Mouse (Mus musculus) heart, adult 2 months (tissue): ENCODE measurements around the gene Yap1. TPM values are rescaled to one million over a fixed set of nuclear protein-coding genes. Genes with fewer than 3 reads are reported as not detected.

Experiments used
- DNase-seq, 2 experiments: peaks; one replicate each; pipeline ENCODE4 v3.0.0; 2021
- H3K27ac ChIP-seq: fragments of 200-600 bp; 2 replicates; pipeline ENCODE4 v1.8.1; 2022
- H3K27me3 ChIP-seq: fragments of 200-500 bp; 2 replicates; pipeline ENCODE4 v1.6.1; 2012; ENCODE audit warnings: mild to moderate bottlenecking, low read length, inconsistent platforms, mixed read lengths; ENCODE audit not compliant: control insufficient read depth, insufficient read depth
- H3K36me3 ChIP-seq: fragments of 200-500 bp; 2 replicates; pipeline ENCODE4 v1.6.1; 2012; ENCODE audit warnings: low read length, inconsistent platforms; ENCODE audit not compliant: control insufficient read depth, insufficient read depth
- H3K4me1 ChIP-seq: fragments of 200-500 bp; 2 replicates; pipeline ENCODE4 v1.6.1; 2011; ENCODE audit warnings: low read length; ENCODE audit not compliant: control insufficient read depth, insufficient read depth
- H3K4me3 ChIP-seq: fragments of 200-600 bp; 2 replicates; pipeline ENCODE4 v1.8.1; 2022
- H3K79me2 ChIP-seq: fragments of 200-500 bp; replicated peaks from 2 replicates; pipeline ENCODE4 v1.6.1; 2012; ENCODE audit warnings: mild to moderate bottlenecking, inconsistent platforms, low read length, moderate library complexity, mixed read lengths; ENCODE audit not compliant: control insufficient read depth, insufficient read depth
- H3K9ac ChIP-seq: fragments of 200-500 bp; 2 replicates; pipeline ENCODE4 v1.6.1; 2012; ENCODE audit warnings: low read depth, mild to moderate bottlenecking, control low read depth, inconsistent platforms, low read length, mixed read lengths
- CTCF ChIP-seq: fragments of 200-600 bp; IDR thresholded peaks from 2 replicates; pipeline ENCODE4 v1.8.1; 2022; ENCODE audit warnings: antibody characterized with exemption, mild to moderate bottlenecking, moderate library complexity
- EP300 ChIP-seq: fragments of 200-500 bp; IDR thresholded peaks from 2 replicates; pipeline ENCODE4 v1.6.1; 2011; ENCODE audit warnings: low read depth, low read length, control low read depth; ENCODE audit not compliant: insufficient read depth
- POLR2A ChIP-seq: fragments of 200-500 bp; IDR thresholded peaks from 2 replicates; pipeline ENCODE4 v1.6.1; 2011; ENCODE audit warnings: mild to moderate bottlenecking, low read depth, low read length, control low read depth; ENCODE audit not compliant: insufficient read depth
- WGBS: fragments of 180-500 bp; shearing (Covaris S2); methylation state at CpG from one replicate; pipeline ENCODE4 v1.1.7; 2018; 5-methylcytosine and 5-hydroxymethylcytosine counted together
- intact Hi-C: fragments of 180-260 bp; cut with DNase I; formaldehyde crosslinking; loops from one replicate; pipeline ENCODE4 v1.15.1; 2025
- polyA plus RNA-seq: library from polyadenylated mRNA; depleted of rRNA; stranded (reverse); fragments of >200 nt; gene quantifications from 2 replicates; pipeline ENCODE4 v1.2.3, GENCODE M21; 2012
- total RNA-seq, 2 experiments: library from RNA; stranded (reverse); gene quantifications; 2 replicates each; pipeline ENCODE4 v1.2.3; 2021

Yap1 gene
- total and polyA plus RNA-seq, 3 experiments: 37.9 to 71.9 (median 70.7) TPM

GRCm38 (mm10) chr9:7959301-7959700 is 45.1 kb downstream of the Yap1 start:
- Histone ChIP-seq H3K4me1 (peaks cover 17% of the 10 kb centered on the region), H3K4me3 (no peak overlapping the region), H3K27me3 (no peaks in the 10 kb centered on the region), H3K9ac (no peak overlapping the region), H3K79me2 (peaks cover 9% of the 10 kb centered on the region), H3K36me3 (peaks cover 26% of the 10 kb centered on the region), H3K27ac (no peak overlapping the region)
- intact Hi-C loops: no loop called here
- DNase-seq: no peak
- TF ChIP-seq EP300 (no peak), CTCF (no peak), POLR2A (no peak)
- WGBS: 80% methylated on average over 2 of the region's 2 CpGs

- intact Hi-C loops: no loop called here
- H3K4me1 ChIP-seq: peaks cover 17% of the 10 kb centered on the region
- H3K79me2 ChIP-seq: peaks cover 9% of the 10 kb centered on the region
- H3K4me3 ChIP-seq: no peak overlapping the region
- 58% methylated on average over 7 of the region's 7 CpGs for WGBS
- H3K9ac ChIP-seq: no peak overlapping the region
- H3K27ac ChIP-seq: no peak overlapping the region
- no peaks in the 10 kb centered on the region for H3K27me3 ChIP-seq
- peaks cover 23% of the 10 kb centered on the region for H3K36me3 ChIP-seq
- DNase-seq: no peak
- TF ChIP-seq CTCF (no peak), POLR2A (no peak), EP300 (no peak)
Measured at GRCm38 (mm10) chr9:7958025-7958593, 46.3 kb downstream of the Yap1 start.

GRCm38 (mm10) chr9:7957407-7957806 is 47.0 kb downstream of the Yap1 start:
- Histone ChIP-seq H3K9ac (no peak overlapping the region), H3K27ac (no peak overlapping the region), H3K4me3 (no peak overlapping the region), H3K4me1 (peaks cover 15% of the 10 kb centered on the region), H3K36me3 (peaks cover 23% of the 10 kb centered on the region), H3K79me2 (peaks cover 9% of the 10 kb centered on the region), H3K27me3 (no peaks in the 10 kb centered on the region)
- intact Hi-C loops: no loop called here
- no peak for TF ChIP-seq EP300
- TF ChIP-seq POLR2A: no peak
- no peak for TF ChIP-seq CTCF
- DNase-seq: no peak
- 86% methylated on average over 2 of the region's 2 CpGs for WGBS

- no peak overlapping the region for H3K9ac ChIP-seq
- DNase-seq: no peak
- no peak overlapping the region for H3K27ac ChIP-seq
- no peaks in the 10 kb centered on the region for H3K27me3 ChIP-seq
- peaks cover 14% of the 10 kb centered on the region for H3K36me3 ChIP-seq
- intact Hi-C loops: no loop called here
- peaks cover 9% of the 10 kb centered on the region for H3K79me2 ChIP-seq
- H3K4me3 ChIP-seq: no peak overlapping the region
- peaks cover 11% of the 10 kb centered on the region for H3K4me1 ChIP-seq
- WGBS: 90% methylated on average over 8 of the region's 8 CpGs
- TF ChIP-seq CTCF: no peak
- no peak for TF ChIP-seq POLR2A
- no peak for TF ChIP-seq EP300
Measured at GRCm38 (mm10) chr9:7956400-7956799, 48.0 kb downstream of the Yap1 start.

- Histone ChIP-seq H3K4me1 (peaks cover 1% of the 10 kb centered on the region), H3K27ac (no peak overlapping the region), H3K36me3 (peaks cover 10% of the 10 kb centered on the region), H3K27me3 (no peaks in the 10 kb centered on the region), H3K79me2 (peaks cover 3% of the 10 kb centered on the region; the same call in 1 of the 2 replicates), H3K4me3 (no peak overlapping the region), H3K9ac (no peak overlapping the region)
- DNase-seq: no peak
- TF ChIP-seq EP300: no peak
- no peak for TF ChIP-seq CTCF
- TF ChIP-seq POLR2A: no peak
- intact Hi-C loops: no loop called here
- 85% methylated on average over 5 of the region's 5 CpGs for WGBS
Measured at GRCm38 (mm10) chr9:7952886-7953285, 51.5 kb downstream of the Yap1 start.

GRCm38 (mm10) chr9:7950211-7950644 is 54.2 kb downstream of the Yap1 start:
- Histone ChIP-seq H3K4me3 (no peak overlapping the region), H3K4me1 (0 out of 2 replicates have a peak, but pooled peaks cover 1% of the 10 kb centered on the region), H3K27me3 (no peaks in the 10 kb centered on the region), H3K27ac (no peak overlapping the region), H3K79me2 (peaks cover 2% of the 10 kb centered on the region; the same call in 1 of the 2 replicates), H3K9ac (no peak overlapping the region), H3K36me3 (peaks cover 10% of the 10 kb centered on the region)
- TF ChIP-seq CTCF: no peak
- no peak for TF ChIP-seq POLR2A
- TF ChIP-seq EP300: no peak
- no peak for DNase-seq
- intact Hi-C loops: no loop called here
- WGBS: 60% methylated on average over 7 of the region's 7 CpGs
